Mouse (Mus musculus) heart, adult 18-20 months (tissue): Measurements from ENCODE around the gene Sidt1. TPM values are rescaled to one million over a fixed set of nuclear protein-coding genes. Genes with fewer than 3 reads are reported as not detected.
"Not testable (repeated sequence)": the region's sequence is repeated elsewhere in the genome, so short reads cannot be mapped to it uniquely, and the experiment has no call there.

Experiments used
- DNase-seq, 2 experiments: peaks; one replicate each; pipeline ENCODE4 v3.0.0; 2021 to 2022; ENCODE audit warnings: mixed read lengths in 1 of 2
- total RNA-seq, 2 experiments: library from RNA; stranded (reverse); gene quantifications; 2 replicates each; pipeline ENCODE4 v1.2.3; 2021

Gene Sidt1
- total RNA-seq, 2 experiments from 2014 or later, result 0.30 to 0.85 TPM

- DNase-seq, result no peak
Measured at GRCm38 (mm10) chr16:44302126-44302892, 30.7 kb downstream of the Sidt1 start.

- peak; percentile 3 to 16 for DNase-seq
Measured at GRCm38 (mm10) chr16:44299438-44300093, 33.4 kb downstream of the Sidt1 start.

- no peak for DNase-seq
Measured at GRCm38 (mm10) chr16:44293960-44294359, 39.0 kb downstream of the Sidt1 start.

GRCm38 (mm10) chr16:44292681-44293080 is 40.3 kb downstream of the Sidt1 start:
- DNase-seq, result not testable (repeated sequence)

GRCm38 (mm10) chr16:44289004-44289648 is 43.9 kb downstream of the Sidt1 start:
- DNase-seq, result no peak

- DNase-seq, result no peak
Measured at GRCm38 (mm10) chr16:44287356-44287950, 45.5 kb downstream of the Sidt1 start.

GRCm38 (mm10) chr16:44282614-44283325 is 50.2 kb downstream of the Sidt1 start:
- DNase-seq, result no peak

- DNase-seq, result no peak
Measured at GRCm38 (mm10) chr16:44282036-44282435, 51.0 kb downstream of the Sidt1 start.

- DNase-seq, result no peak
Measured at GRCm38 (mm10) chr16:44280806-44281205, 52.2 kb downstream of the Sidt1 start.

- DNase-seq, result no peak
Measured at GRCm38 (mm10) chr16:44277212-44277611, 55.8 kb downstream of the Sidt1 start.

GRCm38 (mm10) chr16:44271371-44272038 is 61.5 kb downstream of the Sidt1 start:
- peak; percentile 37 to 45 for DNase-seq

GRCm38 (mm10) chr16:44270606-44271005 is 62.4 kb downstream of the Sidt1 start:
- DNase-seq, result peak; percentile 47 to 51

- peak in 1 of 2 experiments; percentile 7 for DNase-seq
Measured at GRCm38 (mm10) chr16:44269578-44269977, 63.4 kb downstream of the Sidt1 start.

- no peak for DNase-seq
Measured at GRCm38 (mm10) chr16:44268541-44269215, 64.3 kb downstream of the Sidt1 start.

GRCm38 (mm10) chr16:44265562-44265961 is 67.4 kb downstream of the Sidt1 start:
- no peak for DNase-seq

GRCm38 (mm10) chr16:44264916-44265315 is 68.1 kb downstream of the Sidt1 start:
- no peak for DNase-seq

GRCm38 (mm10) chr16:44257476-44257875 is 75.5 kb downstream of the Sidt1 start:
- no peak for DNase-seq

GRCm38 (mm10) chr16:44254698-44255097 is 78.3 kb downstream of the Sidt1 start:
- peak; percentile 68 to 76 for DNase-seq

GRCm38 (mm10) chr16:44253797-44254634 is 79.0 kb downstream of the Sidt1 start:
- DNase-seq, result no peak

GRCm38 (mm10) chr16:44252735-44253134 is 80.3 kb downstream of the Sidt1 start:
- no peak for DNase-seq
